Mouse (Mus musculus) kidney, adult 2 months (tissue): ENCODE data around the gene 2210011C24Rik.

Source experiments
- CTCF ChIP-seq: fragments of 200-500 bp; conservative IDR thresholded peaks from 2 replicates; pipeline ENCODE4 v1.5.1; 2011; ENCODE audit warnings: low read depth, mild to moderate bottlenecking, control low read depth, low read length, moderate library complexity, mixed read lengths; ENCODE audit not compliant: insufficient read depth, insufficient read length
- POLR2A ChIP-seq: fragments of 200-500 bp; IDR thresholded peaks from one replicate; pipeline ENCODE4 v1.6.1; 2011; ENCODE audit warnings: low read depth, low read length, control low read depth

- TF ChIP-seq POLR2A (no peak), CTCF (peak; percentile 78)
Observed at GRCm38 (mm10) chr8:84039050-84039449, 27.1 kb upstream of the 2210011C24Rik start.
